Mouse (Mus musculus): Measurements from ENCODE around the gene Gm9747. TPM values are rescaled to one million over a fixed set of nuclear protein-coding genes. Genes with fewer than 3 reads are reported as not detected.

Gm9747 gene
- polyA plus RNA-seq, 1 experiment from 2014 or later = 18.6 TPM

- 88% methylated on average over 5 of the region's 5 CpGs for WGBS
Measured at GRCm38 (mm10) chr1:82272231-82272630, 39.3 kb downstream of the Gm9747 start.

DNA sequence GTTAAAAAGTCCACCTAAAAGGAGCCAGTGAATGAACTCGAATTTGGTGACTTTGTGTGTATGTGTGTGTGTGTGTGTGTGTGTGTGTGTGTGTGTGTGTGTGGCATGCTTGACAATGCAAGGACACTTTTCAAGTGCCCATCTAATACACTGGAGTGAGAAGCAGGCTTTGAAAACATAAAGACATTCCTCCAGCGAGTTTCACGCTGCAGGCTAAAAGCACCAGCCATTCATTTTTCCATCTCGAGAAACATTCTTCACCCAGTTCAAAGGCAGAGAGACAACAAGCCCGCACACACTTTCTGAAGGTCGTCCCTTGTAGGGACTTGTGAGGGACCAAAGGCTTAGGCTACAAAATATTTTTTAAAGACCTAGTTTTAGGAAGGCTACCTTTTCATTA lies 40.6 kb downstream of the Gm9747 start:
- Histone ChIP-seq H3K9ac (ENCODE audit: low read length) (no peak overlapping the region), H3K9me3 (replicated peaks; ENCODE audit: control insufficient read depth, low read length) (no peaks in the 10 kb centered on the region), H3K4me2 (ENCODE audit: low read depth, low read length) (no peak overlapping the region), H3K4me1 (ENCODE audit: control insufficient read depth, insufficient read depth, low read length) (peaks cover 6% of the 10 kb centered on the region; the same call in 1 of the 2 replicates), H3K4me3 (replicated peaks; ENCODE audit: low read length) (no peak overlapping the region), H3K27ac (ENCODE audit: low read length) (no peak overlapping the region), H3K36me3 (ENCODE audit: control insufficient read depth, insufficient read depth, low read length) (peaks cover 15% of the 10 kb centered on the region), H3K27me3 (ENCODE audit: control insufficient read depth, insufficient read depth, low read length) (no peaks in the 10 kb centered on the region)
- WGBS = 57% methylated on average over 6 of the region's 6 CpGs
- no peak for ATAC-seq (ENCODE audit: insufficient read depth, low FRiP score)

More at GRCm38 (mm10) chr1:82272231-82272630, 39.3 kb downstream of the Gm9747 start:
- H3K27me3 ChIP-seq (ENCODE audit: control insufficient read depth, insufficient read depth, low read length) = no peaks in the 10 kb centered on the region
- no peak for ATAC-seq (ENCODE audit: insufficient read depth, low FRiP score)
- peaks cover 6% of the 10 kb centered on the region; the same call in 1 of the 2 replicates for H3K4me1 ChIP-seq (ENCODE audit: control insufficient read depth, insufficient read depth, low read length)
- H3K9ac ChIP-seq (ENCODE audit: low read length) = no peak overlapping the region
- H3K4me3 ChIP-seq (replicated peaks; ENCODE audit: low read length) = no peak overlapping the region
- no peak overlapping the region for H3K27ac ChIP-seq (ENCODE audit: low read length)
- peaks cover 10% of the 10 kb centered on the region for H3K36me3 ChIP-seq (ENCODE audit: control insufficient read depth, insufficient read depth, low read length)
- no peak overlapping the region for H3K4me2 ChIP-seq (ENCODE audit: low read depth, low read length)
- H3K9me3 ChIP-seq (replicated peaks; ENCODE audit: control insufficient read depth, low read length) = no peaks in the 10 kb centered on the region

GRCm38 (mm10) chr1:82274361-82274760 lies 41.4 kb downstream of the Gm9747 start:
- no peak overlapping the region for H3K9ac ChIP-seq (ENCODE audit: low read length)
- H3K4me1 ChIP-seq (ENCODE audit: control insufficient read depth, insufficient read depth, low read length) = peaks cover 6% of the 10 kb centered on the region; the same call in 1 of the 2 replicates
- no peak for ATAC-seq (ENCODE audit: insufficient read depth, low FRiP score)
- H3K36me3 ChIP-seq (ENCODE audit: control insufficient read depth, insufficient read depth, low read length) = peaks cover 11% of the 10 kb centered on the region
- no peak overlapping the region for H3K4me3 ChIP-seq (replicated peaks; ENCODE audit: low read length)
- H3K9me3 ChIP-seq (replicated peaks; ENCODE audit: control insufficient read depth, low read length) = no peaks in the 10 kb centered on the region
- H3K27ac ChIP-seq (ENCODE audit: low read length) = no peak overlapping the region
- H3K27me3 ChIP-seq (ENCODE audit: control insufficient read depth, insufficient read depth, low read length) = no peaks in the 10 kb centered on the region
- no peak overlapping the region for H3K4me2 ChIP-seq (ENCODE audit: low read depth, low read length)
- 25% methylated on average over 1 of the region's 1 CpGs for WGBS

GRCm38 (mm10) chr1:82279768-82280167 lies 46.9 kb downstream of the Gm9747 start:
- Histone ChIP-seq H3K27ac (ENCODE audit: low read length) (no peak overlapping the region), H3K27me3 (ENCODE audit: control insufficient read depth, insufficient read depth, low read length) (no peaks in the 10 kb centered on the region), H3K9ac (ENCODE audit: low read length) (no peak overlapping the region), H3K36me3 (ENCODE audit: control insufficient read depth, insufficient read depth, low read length) (peaks cover 7% of the 10 kb centered on the region; the same call in 1 of the 2 replicates), H3K9me3 (replicated peaks; ENCODE audit: control insufficient read depth, low read length) (no peaks in the 10 kb centered on the region), H3K4me1 (ENCODE audit: control insufficient read depth, insufficient read depth, low read length) (peaks cover 12% of the 10 kb centered on the region), H3K4me3 (replicated peaks; ENCODE audit: low read length) (no peak overlapping the region), H3K4me2 (ENCODE audit: low read depth, low read length) (no peak overlapping the region)
- ATAC-seq (ENCODE audit: insufficient read depth, low FRiP score) = no peak
- 44% methylated on average over 1 of the region's 1 CpGs for WGBS

DNA sequence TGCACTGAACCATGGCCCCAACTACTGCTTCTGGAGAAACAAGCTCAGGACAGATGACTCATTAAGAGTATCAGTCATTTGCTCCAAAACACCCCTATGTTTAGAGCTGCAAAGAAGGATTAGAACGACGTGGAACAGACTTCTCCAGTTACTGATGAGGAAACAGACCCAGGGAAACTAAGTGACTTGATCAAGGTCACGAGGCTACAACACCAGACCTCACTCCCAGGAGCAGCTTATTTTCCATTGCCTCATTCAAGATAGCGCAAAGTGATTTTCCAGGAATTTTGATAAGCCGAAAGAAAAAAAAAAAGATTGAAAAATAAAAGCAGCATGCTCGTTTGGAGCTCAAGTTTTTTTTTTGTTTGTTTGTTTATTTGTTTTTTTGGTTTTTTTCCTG lies 48.9 kb downstream of the Gm9747 start:
- peaks cover 18% of the 10 kb centered on the region for H3K4me1 ChIP-seq (ENCODE audit: control insufficient read depth, insufficient read depth, low read length)
- H3K9ac ChIP-seq (ENCODE audit: low read length) = no peak overlapping the region
- no peaks in the 10 kb centered on the region for H3K27me3 ChIP-seq (ENCODE audit: control insufficient read depth, insufficient read depth, low read length)
- no peak overlapping the region for H3K4me2 ChIP-seq (ENCODE audit: low read depth, low read length)
- peaks cover 7% of the 10 kb centered on the region; the same call in 1 of the 2 replicates for H3K36me3 ChIP-seq (ENCODE audit: control insufficient read depth, insufficient read depth, low read length)
- H3K4me3 ChIP-seq (replicated peaks; ENCODE audit: low read length) = no peak overlapping the region
- H3K9me3 ChIP-seq (replicated peaks; ENCODE audit: control insufficient read depth, low read length) = no peaks in the 10 kb centered on the region
- H3K27ac ChIP-seq (ENCODE audit: low read length) = no peak overlapping the region
- ATAC-seq (ENCODE audit: insufficient read depth, low FRiP score) = no peak
- 72% methylated on average over 6 of the region's 6 CpGs for WGBS

DNA sequence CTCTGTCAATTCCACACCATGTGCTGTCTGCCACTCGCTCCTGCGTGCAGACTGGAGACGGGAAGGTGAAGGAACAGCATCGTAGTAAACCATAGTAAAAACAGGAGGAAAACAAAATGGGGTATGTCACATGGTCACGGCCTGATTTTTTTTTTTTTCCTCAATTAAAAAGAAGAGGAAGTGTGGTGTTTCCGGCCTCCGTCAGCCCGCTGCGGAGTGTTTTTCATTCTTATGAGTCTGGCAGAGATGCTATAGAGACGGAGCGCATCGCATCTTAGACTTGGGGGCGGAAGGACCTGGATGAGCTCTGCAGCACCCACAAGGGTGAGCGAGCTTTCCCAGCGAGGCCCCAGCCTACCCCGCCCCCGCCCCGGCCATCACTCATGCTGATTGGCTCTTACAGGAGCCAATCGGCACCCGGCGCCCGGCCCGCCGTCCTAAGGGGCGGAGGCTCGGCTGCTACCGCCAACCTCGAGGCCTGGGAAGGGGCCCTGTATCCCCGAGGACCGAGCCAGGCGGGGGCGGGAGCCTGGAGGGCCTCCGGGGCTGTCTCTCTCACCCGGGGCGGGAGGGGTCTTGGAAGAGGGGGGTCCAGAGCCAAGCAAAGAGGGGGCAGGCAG lies 50.2 kb downstream of the Gm9747 start:
- H3K9ac ChIP-seq (ENCODE audit: low read length) = peak overlapping the region; percentile 74
- H3K4me2 ChIP-seq (ENCODE audit: low read depth, low read length) = peak overlapping the region; percentile 81
- 1% methylated on average over 34 of the region's 35 CpGs for WGBS
- H3K4me1 ChIP-seq (ENCODE audit: control insufficient read depth, insufficient read depth, low read length) = peaks cover 30% of the 10 kb centered on the region
- no peaks in the 10 kb centered on the region for H3K27me3 ChIP-seq (ENCODE audit: control insufficient read depth, insufficient read depth, low read length)
- H3K4me3 ChIP-seq (replicated peaks; ENCODE audit: low read length) = peak overlapping the region; percentile 51
- no peaks in the 10 kb centered on the region for H3K9me3 ChIP-seq (replicated peaks; ENCODE audit: control insufficient read depth, low read length)
- peak; percentile 98 for ATAC-seq (ENCODE audit: insufficient read depth, low FRiP score)
- peak overlapping the region; percentile 91 for H3K27ac ChIP-seq (ENCODE audit: low read length)
- 0 out of 2 replicates have a peak, but pooled peaks cover 3% of the 10 kb centered on the region for H3K36me3 ChIP-seq (ENCODE audit: control insufficient read depth, insufficient read depth, low read length)

GRCm38 (mm10) chr1:82283901-82284301 lies 51.0 kb downstream of the Gm9747 start:
- Histone ChIP-seq H3K9ac (ENCODE audit: low read length) (peak overlapping the region; percentile 74), H3K4me3 (replicated peaks; ENCODE audit: low read length) (peak overlapping the region; percentile 51), H3K4me1 (ENCODE audit: control insufficient read depth, insufficient read depth, low read length) (peaks cover 38% of the 10 kb centered on the region), H3K27me3 (ENCODE audit: control insufficient read depth, insufficient read depth, low read length) (no peaks in the 10 kb centered on the region), H3K9me3 (replicated peaks; ENCODE audit: control insufficient read depth, low read length) (no peaks in the 10 kb centered on the region), H3K36me3 (ENCODE audit: control insufficient read depth, insufficient read depth, low read length) (no peaks in the 10 kb centered on the region), H3K4me2 (ENCODE audit: low read depth, low read length) (peak overlapping the region; percentile 81), H3K27ac (ENCODE audit: low read length) (peak overlapping the region; percentile 91)
- ATAC-seq (ENCODE audit: insufficient read depth, low FRiP score) = no peak
- 7% methylated on average over 1 of the region's 1 CpGs for WGBS

DNA sequence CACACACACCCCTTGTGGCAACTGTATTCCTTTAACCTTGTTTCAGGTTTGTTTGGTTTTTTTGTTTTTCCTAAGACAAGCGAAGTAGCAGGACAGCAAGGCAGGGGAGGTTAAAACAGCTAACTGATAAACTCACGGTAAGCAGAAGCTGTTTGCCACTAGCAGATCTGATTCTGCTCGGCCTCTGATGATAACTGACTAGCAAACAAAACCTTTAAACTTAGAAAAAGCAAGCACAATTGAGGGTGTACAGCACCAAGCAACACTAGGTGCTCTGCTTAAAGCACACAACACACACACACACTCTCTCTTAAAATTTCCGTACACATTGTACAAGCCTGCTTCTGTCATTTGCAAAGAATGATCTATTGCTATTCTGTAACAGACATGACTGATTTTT lies 51.5 kb downstream of the Gm9747 start:
- H3K4me1 ChIP-seq (ENCODE audit: control insufficient read depth, insufficient read depth, low read length) = peaks cover 43% of the 10 kb centered on the region
- H3K4me3 ChIP-seq (replicated peaks; ENCODE audit: low read length) = peak overlapping the region; percentile 51
- no peaks in the 10 kb centered on the region for H3K9me3 ChIP-seq (replicated peaks; ENCODE audit: control insufficient read depth, low read length)
- ATAC-seq (ENCODE audit: insufficient read depth, low FRiP score) = no peak
- H3K36me3 ChIP-seq (ENCODE audit: control insufficient read depth, insufficient read depth, low read length) = no peaks in the 10 kb centered on the region
- H3K9ac ChIP-seq (ENCODE audit: low read length) = peak overlapping the region; percentile 74
- H3K27me3 ChIP-seq (ENCODE audit: control insufficient read depth, insufficient read depth, low read length) = no peaks in the 10 kb centered on the region
- H3K4me2 ChIP-seq (ENCODE audit: low read depth, low read length) = peak overlapping the region; percentile 81
- peak overlapping the region; percentile 91 for H3K27ac ChIP-seq (ENCODE audit: low read length)
- WGBS = 8% methylated on average over 4 of the region's 4 CpGs

Data from stomach, embryonic 16.5 days (tissue).